Mouse (Mus musculus) lung, adult 2 months (tissue): ENCODE data around the gene Cdk20. TPM values are rescaled to one million over a fixed set of nuclear protein-coding genes. Genes with fewer than 3 reads are reported as not detected.

Source experiments
- DNase-seq: peaks from one replicate; pipeline ENCODE4 v3.0.0; 2022
- H3K4me1 ChIP-seq: fragments of 200-500 bp; 2 replicates; pipeline ENCODE4 v1.6.1; 2011; ENCODE audit warnings: low read length; ENCODE audit not compliant: control insufficient read depth, insufficient read depth
- H3K4me3 ChIP-seq: fragments of 200-500 bp; replicated peaks from 2 replicates; pipeline ENCODE3; 2011; ENCODE audit warnings: low read depth, mild to moderate bottlenecking, control low read depth, low read length; ENCODE audit errors: extremely low read depth
- CTCF ChIP-seq: fragments of 200-500 bp; IDR thresholded peaks from 2 replicates; pipeline ENCODE4 v1.5.1; 2011; ENCODE audit warnings: mild to moderate bottlenecking, low read length, control low read depth; ENCODE audit not compliant: insufficient read depth
- POLR2A ChIP-seq: fragments of 200-500 bp; IDR thresholded peaks from 2 replicates; pipeline ENCODE4 v1.6.1; 2011; ENCODE audit warnings: low read depth, mild to moderate bottlenecking, control low read depth, low read length, borderline replicate concordance; ENCODE audit errors: extremely low read depth
- WGBS: fragments of 180-500 bp; shearing (Covaris S2); methylation state at CpG from one replicate; pipeline ENCODE4 v1.1.7; 2018; 5-methylcytosine and 5-hydroxymethylcytosine counted together
- polyA plus RNA-seq: library from polyadenylated mRNA; depleted of rRNA; stranded (reverse); fragments of >200 nt; gene quantifications from 2 replicates; pipeline ENCODE4 v1.2.3, GENCODE M21; 2012; rRNA removed

Gene Cdk20
- polyA plus RNA-seq, 1 experiment = 17.0 TPM

- Histone ChIP-seq H3K4me3 (no peak overlapping the region), H3K4me1 (no peaks in the 10 kb centered on the region)
- DNase-seq = no peak
- WGBS = 50% methylated on average over 6 of the region's 6 CpGs
- TF ChIP-seq POLR2A (no peak), CTCF (no peak)
Measured at GRCm38 (mm10) chr13:64467886-64468285, 35.8 kb downstream of the Cdk20 start.

GRCm38 (mm10) chr13:64477968-64478367 lies 45.9 kb downstream of the Cdk20 start:
- no peak overlapping the region for H3K4me3 ChIP-seq
- 56% methylated on average over 4 of the region's 4 CpGs for WGBS
- TF ChIP-seq CTCF = no peak
- TF ChIP-seq POLR2A = no peak
- no peak for DNase-seq
- no peaks in the 10 kb centered on the region for H3K4me1 ChIP-seq

GRCm38 (mm10) chr13:64479960-64480359 lies 47.8 kb downstream of the Cdk20 start:
- Histone ChIP-seq H3K4me3 (no peak overlapping the region), H3K4me1 (no peaks in the 10 kb centered on the region)
- 51% methylated on average over 3 of the region's 3 CpGs for WGBS
- DNase-seq = no peak
- TF ChIP-seq CTCF (no peak), POLR2A (no peak)

- Histone ChIP-seq H3K4me1 (no peaks in the 10 kb centered on the region), H3K4me3 (no peak overlapping the region)
- DNase-seq = no peak
- WGBS = 56% methylated on average over 6 of the region's 6 CpGs
- TF ChIP-seq CTCF = no peak
- TF ChIP-seq POLR2A = no peak
Measured at GRCm38 (mm10) chr13:64489886-64490285, 57.8 kb downstream of the Cdk20 start.

Other genes starting within 250 kb of the Cdk20 start
- 4.2 and 6.6 TPM in 2 replicates for gene Cdc14b, start 157.0 kb upstream of the Cdk20 start, polyA plus RNA-seq
- 17.8 and 18.0 TPM in 2 replicates for gene Aaed1, start 119.6 kb upstream of the Cdk20 start, polyA plus RNA-seq
- gene Ctsl, start 61.4 kb upstream of the Cdk20 start, polyA plus RNA-seq = 62.8 and 98.1 TPM in 2 replicates
- not detected in 2 replicates for gene Fam240b, start 65.5 kb downstream of the Cdk20 start, polyA plus RNA-seq